Mouse (Mus musculus): ENCODE measurements around the gene Edf1.

- TF ChIP-seq CTCF (IDR thresholded peaks at IDR 0.05; ENCODE audit: extremely low read depth, insufficient read depth, insufficient read length, insufficient replicate concordance): peak; percentile 34; the same call in 1 of the 2 replicates
- TF ChIP-seq POLR2A (IDR thresholded peaks at IDR 0.05; ENCODE audit: low read depth, low read length): no peak
Measured at GRCm38 (mm10) chr2:25579737-25580460, 22.3 kb downstream of the Edf1 start.
